Mouse (Mus musculus) intestine, embryonic 14.5 days (tissue): Measurements from ENCODE around the gene Fgfr2. TPM values are rescaled to one million over a fixed set of nuclear protein-coding genes. Genes with fewer than 3 reads are reported as not detected.

ENCODE experiments used
- ATAC-seq: fragments of 200-750 bp; cut with Nextera tagmentation; replicated peaks from 2 replicates; pipeline ENCODE4 v1.8.0; 2017; ENCODE audit warnings: low read depth, moderate number of reproducible peaks, moderate TSS enrichment, moderate library complexity; ENCODE audit not compliant: low FRiP score, low TSS enrichment
- DNase-seq: peaks from one replicate; pipeline ENCODE4 v3.0.0-alpha.2; 2018; ENCODE audit warnings: low spot score
- H3K27ac ChIP-seq: fragments of 300-500 bp; sonication (generic); 2 replicates; pipeline ENCODE4 v1.5.1; 2014; ENCODE audit warnings: low read depth, mild to moderate bottlenecking, control low read depth
- H3K27me3 ChIP-seq: fragments of 300-500 bp; sonication (generic); replicated peaks from 2 replicates; pipeline ENCODE4 v1.6.1; 2014; ENCODE audit warnings: low read length, control low read depth; ENCODE audit not compliant: control insufficient read depth, insufficient read depth
- H3K36me3 ChIP-seq: fragments of 300-500 bp; sonication (generic); 2 replicates; pipeline ENCODE4 v1.6.1; 2014; ENCODE audit warnings: low read length, control low read depth; ENCODE audit not compliant: control insufficient read depth, insufficient read depth
- H3K4me1 ChIP-seq: fragments of 300-500 bp; sonication (generic); replicated peaks from 2 replicates; pipeline ENCODE4 v1.6.1; 2014; ENCODE audit warnings: low read length, control low read depth, mixed read lengths; ENCODE audit not compliant: control insufficient read depth, insufficient read depth
- H3K4me2 ChIP-seq: fragments of 300-500 bp; sonication (generic); 2 replicates; pipeline ENCODE4 v1.6.1; 2014; ENCODE audit warnings: low read length
- H3K4me3 ChIP-seq: fragments of 300-500 bp; sonication (generic); 2 replicates; pipeline ENCODE4 v1.5.1; 2014; ENCODE audit warnings: low read depth, low read length, control low read depth, mixed read lengths
- H3K9ac ChIP-seq: fragments of 300-500 bp; sonication (generic); 2 replicates; pipeline ENCODE4 v1.6.1; 2014; ENCODE audit warnings: mild to moderate bottlenecking, low read length
- H3K9me3 ChIP-seq: fragments of 300-500 bp; sonication (generic); 2 replicates; pipeline ENCODE4 v1.6.1; 2016; ENCODE audit warnings: low read length, control low read depth; ENCODE audit not compliant: control insufficient read depth
- WGBS: fragments of 180-500 bp; shearing (Covaris S2); extraction: QIAGEN DNeasy Blood & Tissue Kit; methylation state at CpG from one replicate; pipeline ENCODE4 v1.1.7; 2014; 5-methylcytosine and 5-hydroxymethylcytosine counted together
- polyA plus RNA-seq: library from polyadenylated mRNA; unstranded; fragments of >200 nt; fragmentation: Nextera tagmentation; extraction: Ambion mirVana; gene quantifications from 2 replicates; pipeline ENCODE4 v1.2.1, GENCODE M21; 2014

The Fgfr2 gene
- polyA plus RNA-seq, 1 experiment from 2014 or later = 105 TPM

- WGBS = 62% methylated on average over 1 of the region's 1 CpGs
- no peaks in the 10 kb centered on the region for H3K4me1 ChIP-seq
- ATAC-seq (no peak), DNase-seq (no peak)
- no peaks in the 10 kb centered on the region for H3K9me3 ChIP-seq
- no peak overlapping the region for H3K4me3 ChIP-seq
- H3K4me2 ChIP-seq = no peak overlapping the region
- H3K9ac ChIP-seq = no peak overlapping the region
- H3K36me3 ChIP-seq = no peaks in the 10 kb centered on the region
- no peak overlapping the region for H3K27ac ChIP-seq
- no peaks in the 10 kb centered on the region for H3K27me3 ChIP-seq
Measured at GRCm38 (mm10) chr7:132464894-132465293, 658.3 kb downstream of the Fgfr2 start.

- 41% methylated on average over 7 of the region's 7 CpGs for WGBS
- Histone ChIP-seq H3K9me3 (no peaks in the 10 kb centered on the region), H3K27me3 (no peaks in the 10 kb centered on the region), H3K9ac (no peak overlapping the region), H3K4me2 (no peak overlapping the region), H3K27ac (no peak overlapping the region), H3K4me1 (peaks cover 3% of the 10 kb centered on the region; the same call in 1 of the 2 replicates), H3K4me3 (no peak overlapping the region), H3K36me3 (no peaks in the 10 kb centered on the region)
- no peak for ATAC-seq
- no peak for DNase-seq
Measured at GRCm38 (mm10) chr7:132458493-132458892, 664.7 kb downstream of the Fgfr2 start.

- ATAC-seq = no peak
- DNase-seq = no peak
- Histone ChIP-seq H3K9me3 (no peaks in the 10 kb centered on the region), H3K9ac (no peak overlapping the region), H3K4me3 (no peak overlapping the region), H3K4me2 (no peak overlapping the region), H3K4me1 (peaks cover 6% of the 10 kb centered on the region; the same call in 1 of the 2 replicates), H3K27me3 (no peaks in the 10 kb centered on the region), H3K27ac (no peak overlapping the region), H3K36me3 (no peaks in the 10 kb centered on the region)
- WGBS = 50% methylated on average over 11 of the region's 11 CpGs
Measured at GRCm38 (mm10) chr7:132455071-132455720, 668.0 kb downstream of the Fgfr2 start.

- H3K27me3 ChIP-seq = no peaks in the 10 kb centered on the region
- DNase-seq = no peak
- peaks cover 22% of the 10 kb centered on the region; the same call in 1 of the 2 replicates for H3K4me1 ChIP-seq
- no peak overlapping the region for H3K9ac ChIP-seq
- no peak for ATAC-seq
- no peaks in the 10 kb centered on the region for H3K36me3 ChIP-seq
- H3K4me2 ChIP-seq = no peak overlapping the region
- H3K27ac ChIP-seq = no peak overlapping the region
- WGBS = 65% methylated on average over 6 of the region's 6 CpGs
- no peak overlapping the region for H3K4me3 ChIP-seq
- 0 out of 2 replicates have a peak, but pooled peaks cover 4% of the 10 kb centered on the region for H3K9me3 ChIP-seq
Measured at GRCm38 (mm10) chr7:132449891-132450735, 673.0 kb downstream of the Fgfr2 start.

GRCm38 (mm10) chr7:132448511-132449154 lies 674.5 kb downstream of the Fgfr2 start:
- ATAC-seq (peak; percentile 83), DNase-seq (peak; percentile 85)
- H3K27me3 ChIP-seq = no peaks in the 10 kb centered on the region
- H3K4me2 ChIP-seq = no peak overlapping the region
- 0 out of 2 replicates have a peak, but pooled peaks cover 4% of the 10 kb centered on the region for H3K9me3 ChIP-seq
- H3K27ac ChIP-seq = peak overlapping the region; percentile 30
- H3K9ac ChIP-seq = no peak overlapping the region
- H3K36me3 ChIP-seq = no peaks in the 10 kb centered on the region
- H3K4me1 ChIP-seq = peaks cover 26% of the 10 kb centered on the region; the same call in 1 of the 2 replicates
- WGBS = 31% methylated on average over 4 of the region's 4 CpGs
- H3K4me3 ChIP-seq = no peak overlapping the region

- no peaks in the 10 kb centered on the region for H3K27me3 ChIP-seq
- H3K4me3 ChIP-seq = no peak overlapping the region
- peak overlapping the region; percentile 30; the same call in 1 of the 2 replicates for H3K27ac ChIP-seq
- no peak overlapping the region for H3K9ac ChIP-seq
- 52% methylated on average over 5 of the region's 5 CpGs for WGBS
- ATAC-seq (no peak), DNase-seq (no peak)
- H3K4me1 ChIP-seq = peaks cover 33% of the 10 kb centered on the region; the same call in 1 of the 2 replicates
- H3K9me3 ChIP-seq = 0 out of 2 replicates have a peak, but pooled peaks cover 4% of the 10 kb centered on the region
- H3K36me3 ChIP-seq = no peaks in the 10 kb centered on the region
- no peak overlapping the region for H3K4me2 ChIP-seq
Measured at GRCm38 (mm10) chr7:132447558-132447957, 675.6 kb downstream of the Fgfr2 start.

- no peak for DNase-seq
- ATAC-seq = no peak
- Histone ChIP-seq H3K36me3 (no peaks in the 10 kb centered on the region), H3K4me3 (no peak overlapping the region), H3K27ac (no peak overlapping the region), H3K4me2 (no peak overlapping the region), H3K4me1 (peaks cover 33% of the 10 kb centered on the region; the same call in 1 of the 2 replicates), H3K27me3 (no peaks in the 10 kb centered on the region), H3K9ac (no peak overlapping the region), H3K9me3 (0 out of 2 replicates have a peak, but pooled peaks cover 4% of the 10 kb centered on the region)
- 64% methylated on average over 5 of the region's 5 CpGs for WGBS
Measured at GRCm38 (mm10) chr7:132446841-132447240, 676.3 kb downstream of the Fgfr2 start.

GRCm38 (mm10) chr7:132444221-132444620 lies 678.9 kb downstream of the Fgfr2 start:
- Histone ChIP-seq H3K27me3 (no peaks in the 10 kb centered on the region), H3K9me3 (0 out of 2 replicates have a peak, but pooled peaks cover 4% of the 10 kb centered on the region), H3K27ac (peak overlapping the region; percentile 64), H3K4me3 (no peak overlapping the region), H3K36me3 (no peaks in the 10 kb centered on the region), H3K9ac (no peak overlapping the region), H3K4me2 (no peak overlapping the region), H3K4me1 (peaks cover 24% of the 10 kb centered on the region; the same call in 1 of the 2 replicates)
- DNase-seq (no peak), ATAC-seq (no peak)
- 79% methylated on average over 2 of the region's 2 CpGs for WGBS
